In the genomic region with DNA sequence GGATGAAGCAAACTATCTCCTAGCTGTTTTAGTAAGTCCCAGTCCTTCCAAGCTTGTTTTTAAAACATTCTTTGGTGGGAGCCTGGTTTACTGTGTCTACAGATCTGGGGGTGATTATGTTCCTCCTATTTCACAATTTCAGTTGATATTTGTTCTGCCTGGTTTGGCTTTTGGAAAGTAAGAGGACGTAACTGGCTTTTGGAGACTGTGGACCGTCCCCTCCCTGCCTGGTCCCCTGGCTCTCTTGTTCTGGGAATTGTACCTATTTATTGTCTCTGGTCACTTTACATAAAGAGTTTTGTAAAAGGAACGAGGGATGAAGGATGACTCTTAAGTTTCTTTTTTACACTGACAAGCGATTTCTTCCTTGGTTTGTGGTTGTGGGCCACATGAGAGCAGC, we compare ENCODE assay signal across 15 mouse cellular contexts.
DNase-seq lines count a peak whose midpoint lies in the region; ATAC-seq and TF ChIP-seq lines count a peak whose summit lies in the region.
"Had no signal": no experiment of that assay in that cellular context is flagged by ENCODE, and none has a peak within 500 bp of the region (broad histone marks: within the 10 kb centered on the region; RNA-seq: fewer than 3 reads in every experiment).

No protein-coding gene starts in this region.

- H3K36me3 ChIP-seq in liver, embryonic 16.5 days (ENCODE audit: control insufficient read depth, insufficient read depth) = no peaks in the 10 kb centered on the region
- no peaks in the 10 kb centered on the region for H3K36me3 ChIP-seq in liver, embryonic 12.5 days
- H3K36me3 ChIP-seq in lung, embryonic 16.5 days (ENCODE audit: control insufficient read depth, insufficient read depth, low read length) = no peaks in the 10 kb centered on the region
- H3K36me3 ChIP-seq: embryonic facial prominence, embryonic 12.5 days; forebrain, embryonic 12.5 days; heart, embryonic 12.5 days; hindbrain, embryonic 10.5 days had no signal

- peaks cover 2% of the 10 kb centered on the region for H3K4me1 ChIP-seq in liver, embryonic 16.5 days (ENCODE audit: control insufficient read depth, low read depth, low read length)
- peaks cover 30% of the 10 kb centered on the region; the same call in 1 of the 2 replicates for H3K4me1 ChIP-seq in liver, embryonic 12.5 days
- H3K4me1 ChIP-seq in lung, embryonic 16.5 days (replicated peaks; ENCODE audit: control insufficient read depth, insufficient read depth, low read length) = peaks cover 43% of the 10 kb centered on the region

- no peak overlapping the region for H3K4me3 ChIP-seq in gastrocnemius, adult 2 months
- no peak overlapping the region for H3K4me3 ChIP-seq in liver, embryonic 16.5 days (ENCODE audit: low read depth, low read length)
- H3K4me3 ChIP-seq in liver, embryonic 12.5 days = no peak overlapping the region
- no peak overlapping the region for H3K4me3 ChIP-seq in lung, embryonic 16.5 days (ENCODE audit: low read length)
- H3K4me3 ChIP-seq: embryonic facial prominence, embryonic 12.5 days; forebrain, embryonic 12.5 days; heart, embryonic 12.5 days; hindbrain, embryonic 10.5 days had no signal

- no peak for DNase-seq in gastrocnemius, adult 2 months
- DNase-seq in gastrocnemius, adult 8-10 months (ENCODE audit: low spot score in 2 of 2) = no peak
- DNase-seq in lung, adult 18-20 months = no peak
- DNase-seq in thymus, adult 18-20 months = no peak
- DNase-seq: cerebellum, adult 11 months; cerebellum, adult 8-10 months; embryo, embryonic 11 days had no signal

- WGBS in liver, embryonic 16.5 days (ENCODE audit: insufficient replicate concordance) = 42% methylated on average over 4 of the region's 4 CpGs
- 60% methylated on average over 4 of the region's 4 CpGs for WGBS in liver, embryonic 12.5 days (ENCODE audit: insufficient replicate concordance)
- 66% methylated on average over 4 of the region's 4 CpGs for WGBS in lung, embryonic 16.5 days

- no peak overlapping the region for H3K4me2 ChIP-seq in liver, embryonic 16.5 days (ENCODE audit: low read depth, low read length)
- H3K4me2 ChIP-seq in liver, embryonic 12.5 days = no peak overlapping the region
- H3K4me2 ChIP-seq in lung, embryonic 16.5 days (ENCODE audit: low read depth, low read length) = no peak overlapping the region
- H3K4me2 ChIP-seq: embryonic facial prominence, embryonic 12.5 days; forebrain, embryonic 12.5 days; heart, embryonic 12.5 days had no signal

- intact Hi-C loops in gastrocnemius, adult 2 months (cut with DNase I) = no loop called here

- peak; percentile 30; the same call in 1 of the 2 replicates for ATAC-seq in liver, embryonic 16.5 days (ENCODE audit: low read depth)
- no peak for ATAC-seq in liver, embryonic 12.5 days
- no peak for ATAC-seq in lung, embryonic 16.5 days (ENCODE audit: low read depth)
- ATAC-seq: forebrain, embryonic 16.5 days had no signal

- TF ChIP-seq CTCF in gastrocnemius, adult 2 months (IDR thresholded peaks at IDR 0.05) = no peak

- peak overlapping the region; percentile 81 for H3K27ac ChIP-seq in gastrocnemius, adult 2 months
- H3K27ac ChIP-seq in liver, embryonic 16.5 days (ENCODE audit: low read length) = no peak overlapping the region
- H3K27ac ChIP-seq in liver, embryonic 12.5 days = no peak overlapping the region
- H3K27ac ChIP-seq in lung, embryonic 16.5 days (ENCODE audit: low read length) = peak overlapping the region; percentile 89; the same call in 1 of the 2 replicates
- H3K27ac ChIP-seq: forebrain, embryonic 12.5 days; hindbrain, embryonic 10.5 days had no signal

- H3K9ac ChIP-seq in liver, embryonic 16.5 days (ENCODE audit: low read depth, low read length) = no peak overlapping the region
- H3K9ac ChIP-seq in liver, embryonic 12.5 days = no peak overlapping the region
- H3K9ac ChIP-seq in lung, embryonic 16.5 days (ENCODE audit: low read length) = no peak overlapping the region
- H3K9ac ChIP-seq: embryonic facial prominence, embryonic 12.5 days; forebrain, embryonic 12.5 days; heart, embryonic 12.5 days had no signal

- H3K9me3 ChIP-seq in liver, embryonic 16.5 days (replicated peaks; ENCODE audit: control insufficient read depth, low read length) = no peaks in the 10 kb centered on the region
- no peaks in the 10 kb centered on the region for H3K9me3 ChIP-seq in liver, embryonic 12.5 days (replicated peaks)
- no peaks in the 10 kb centered on the region for H3K9me3 ChIP-seq in lung, embryonic 16.5 days (ENCODE audit: control insufficient read depth, low read length)
- H3K9me3 ChIP-seq: embryonic facial prominence, embryonic 12.5 days; forebrain, embryonic 12.5 days; hindbrain, embryonic 10.5 days had no signal

- H3K27me3 ChIP-seq in liver, embryonic 16.5 days (ENCODE audit: control insufficient read depth, insufficient read depth, low read depth, low read length) = no peaks in the 10 kb centered on the region
- no peaks in the 10 kb centered on the region for H3K27me3 ChIP-seq in liver, embryonic 12.5 days (replicated peaks)
- no peaks in the 10 kb centered on the region for H3K27me3 ChIP-seq in lung, embryonic 16.5 days (ENCODE audit: control insufficient read depth, insufficient read depth, low read depth, low read length)
- H3K27me3 ChIP-seq: embryonic facial prominence, embryonic 12.5 days; forebrain, embryonic 12.5 days; heart, embryonic 12.5 days had no signal

Comparison
In these comparisons a context has a peak if more than half of its experiments do, and no peak if none do; other contexts are left out.
1. H3K27ac ChIP-seq: peak in gastrocnemius, adult 2 months (single experiment) and lung, embryonic 16.5 days (single experiment); none in liver, embryonic 16.5 days (single experiment) and liver, embryonic 12.5 days (single experiment).